Mouse (Mus musculus): ENCODE results near the gene Trafd1. TPM values are rescaled to one million over a fixed set of nuclear protein-coding genes. Genes with fewer than 3 reads are reported as not detected.
A peak's percentile ranks its signal among the peaks of the same experiment; 100 is the strongest.

The Trafd1 gene
- total and polyA plus RNA-seq, 3 experiments: 13.2 to 20.3 (median 17.5) TPM

DNA sequence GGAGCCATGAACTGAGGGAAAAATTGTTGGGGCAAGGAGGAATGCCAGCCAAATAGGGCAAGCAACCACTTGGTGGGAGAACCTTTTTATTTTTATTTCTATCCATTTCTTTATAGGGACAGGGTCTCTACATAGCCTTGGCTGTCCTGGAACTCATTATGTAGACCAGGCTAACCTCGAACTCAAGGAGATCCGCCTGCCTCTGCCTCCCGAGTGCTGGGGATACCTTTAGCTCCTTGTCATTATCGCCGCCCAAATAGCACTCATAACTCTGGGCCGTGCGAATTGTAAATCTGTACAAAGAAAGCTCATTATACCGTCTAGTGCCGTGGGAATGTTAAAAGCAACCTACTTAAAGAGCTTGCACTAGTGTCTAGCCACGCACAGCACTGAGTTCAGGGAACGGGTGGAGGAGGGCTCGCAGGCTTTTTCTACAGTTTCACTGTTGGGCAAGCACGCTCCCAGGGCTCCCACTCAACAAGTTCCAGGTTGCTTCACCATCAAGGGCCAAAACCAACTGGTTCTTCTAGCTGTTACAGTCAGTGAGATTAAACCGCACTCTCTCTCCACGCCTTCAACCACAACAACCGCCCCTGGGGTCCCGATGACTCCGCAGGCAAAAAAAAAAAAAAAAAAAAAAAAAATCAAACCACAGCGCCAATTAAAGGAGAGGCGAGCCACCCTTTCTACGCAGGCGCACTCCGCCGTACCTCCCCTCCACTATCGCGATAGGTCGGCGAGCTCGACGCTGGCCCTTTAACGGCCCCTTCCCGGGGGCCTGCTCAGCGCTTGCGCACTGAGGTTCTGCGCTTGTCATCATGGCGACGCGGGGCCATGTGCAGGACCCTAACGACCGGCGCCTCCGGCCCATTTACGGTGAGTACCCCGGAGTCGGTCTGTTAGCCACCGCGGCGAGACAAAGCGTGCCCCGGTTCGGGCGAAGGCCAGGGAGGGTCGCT, 12.0 kb upstream of the Trafd1 start, which contains the start of gene Naa25:
TSS of gene Naa25 (plus strand) at position 750 of the 959 bp plus-strand sequence.
- H3K4me1 ChIP-seq (ENCODE audit: insufficient read depth, low read depth, low read length): peaks cover 56% of the 10 kb centered on the region

DNA sequence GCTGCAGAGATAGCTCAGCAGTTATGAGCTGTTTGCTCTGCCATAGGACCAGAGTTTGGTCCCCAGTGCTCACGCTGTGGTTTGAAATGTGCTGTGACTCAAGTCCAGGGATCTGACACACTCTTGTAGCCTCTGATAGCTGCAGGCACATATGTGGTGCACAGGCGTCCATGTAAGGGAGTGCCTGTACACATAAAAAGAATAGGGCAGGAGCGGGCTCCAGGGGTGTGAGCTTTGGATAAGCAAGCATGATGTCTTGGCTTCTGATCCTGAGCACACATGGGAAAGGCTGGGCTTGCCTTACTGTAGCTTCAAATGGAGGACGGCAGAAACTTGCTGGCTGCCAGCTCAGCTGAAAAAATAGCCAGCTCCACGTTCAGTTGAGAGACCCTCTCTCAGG, 10.2 kb upstream of the Trafd1 start:
- Histone ChIP-seq H3K36me3 (replicated peaks) (peaks cover 15% of the 10 kb centered on the region), H3K4me1 (ENCODE audit: insufficient read depth, low read depth, low read length) (peaks cover 40% of the 10 kb centered on the region), H3K9me3 (replicated peaks) (no peaks in the 10 kb centered on the region), H3K27me3 (ENCODE audit: insufficient read depth, low read length) (no peaks in the 10 kb centered on the region), H3K4me3 (ENCODE audit: low read depth, low read length) (no peak overlapping the region)
- DNase-seq (ENCODE audit: low spot score) (no peak), ATAC-seq (ENCODE audit: extremely low read depth, insufficient number of reproducible peaks, low FRiP score, poor library complexity, severe bottlenecking) (no peak)
- TF ChIP-seq POLR2AphosphoS5 (IDR thresholded peaks at IDR 0.05; ENCODE audit: insufficient replicate concordance, low read depth, low read length) (no peak), CTCF (IDR thresholded peaks at IDR 0.05; ENCODE audit: low read depth, low read length) (no peak), GATA2 (IDR thresholded peaks at IDR 0.05; ENCODE audit: borderline replicate concordance, low read depth, low read length) (no peak), TAL1 (conservative IDR thresholded peaks at IDR 0.05; ENCODE audit: low read depth, low read length) (no peak), GATA1 (IDR thresholded peaks at IDR 0.05; ENCODE audit: borderline replicate concordance, low read length) (no peak)

More for the DNA sequence above, 12.0 kb upstream of the Trafd1 start, which contains the start of gene Naa25:
- Histone ChIP-seq H3K4me3 (ENCODE audit: low read depth, low read length) (peak within 1 kb of the TSS; percentile 90), H3K27me3 (ENCODE audit: insufficient read depth, low read length) (no peaks in the 10 kb centered on the region), H3K36me3 (replicated peaks) (peaks cover 33% of the 10 kb centered on the region), H3K9me3 (replicated peaks) (no peaks in the 10 kb centered on the region)
- DNase-seq (ENCODE audit: low spot score) (peak; percentile 88), ATAC-seq (ENCODE audit: extremely low read depth, insufficient number of reproducible peaks, low FRiP score, poor library complexity, severe bottlenecking) (peak; percentile 91)
- TF ChIP-seq TAL1 (conservative IDR thresholded peaks at IDR 0.05; ENCODE audit: low read depth, low read length) (no peak), POLR2AphosphoS5 (IDR thresholded peaks at IDR 0.05; ENCODE audit: insufficient replicate concordance, low read depth, low read length) (no peak)

DNA sequence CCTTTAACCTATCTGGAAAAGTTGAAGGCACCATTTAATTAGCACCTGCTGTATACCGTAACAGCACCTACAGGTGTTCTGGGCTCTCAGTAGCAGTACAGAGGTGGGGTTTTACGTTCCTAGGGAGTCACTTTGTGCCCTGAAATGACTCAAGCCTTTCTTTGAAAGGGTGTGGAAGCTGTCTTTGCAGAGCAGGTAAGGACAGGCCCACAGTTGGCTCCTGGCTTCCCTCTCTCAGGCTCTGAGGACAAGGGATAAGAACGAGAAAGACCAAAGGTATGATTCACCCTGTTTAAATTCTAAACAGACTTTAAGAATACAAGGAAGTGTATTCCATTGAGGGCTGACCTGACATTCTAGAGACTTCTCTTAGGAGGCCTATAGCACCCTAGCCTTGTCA, 8.0 kb upstream of the Trafd1 start:
- DNase-seq (ENCODE audit: low spot score): no peak
- Histone ChIP-seq H3K36me3 (replicated peaks) (no peaks in the 10 kb centered on the region), H3K9me3 (replicated peaks) (no peaks in the 10 kb centered on the region), H3K27me3 (ENCODE audit: insufficient read depth, low read length) (no peaks in the 10 kb centered on the region), H3K4me3 (ENCODE audit: low read depth, low read length) (no peak overlapping the region), H3K4me1 (ENCODE audit: insufficient read depth, low read depth, low read length) (peaks cover 32% of the 10 kb centered on the region)
- TF ChIP-seq GATA1 (IDR thresholded peaks at IDR 0.05; ENCODE audit: borderline replicate concordance, low read length): no peak
- TF ChIP-seq TAL1 (conservative IDR thresholded peaks at IDR 0.05; ENCODE audit: low read depth, low read length): no peak
- no peak for TF ChIP-seq POLR2AphosphoS5 (IDR thresholded peaks at IDR 0.05; ENCODE audit: insufficient replicate concordance, low read depth, low read length)
- TF ChIP-seq CTCF (IDR thresholded peaks at IDR 0.05; ENCODE audit: low read depth, low read length): no peak
- no peak for TF ChIP-seq GATA2 (IDR thresholded peaks at IDR 0.05; ENCODE audit: borderline replicate concordance, low read depth, low read length)
- ATAC-seq (ENCODE audit: extremely low read depth, insufficient number of reproducible peaks, low FRiP score, poor library complexity, severe bottlenecking): no peak

DNA sequence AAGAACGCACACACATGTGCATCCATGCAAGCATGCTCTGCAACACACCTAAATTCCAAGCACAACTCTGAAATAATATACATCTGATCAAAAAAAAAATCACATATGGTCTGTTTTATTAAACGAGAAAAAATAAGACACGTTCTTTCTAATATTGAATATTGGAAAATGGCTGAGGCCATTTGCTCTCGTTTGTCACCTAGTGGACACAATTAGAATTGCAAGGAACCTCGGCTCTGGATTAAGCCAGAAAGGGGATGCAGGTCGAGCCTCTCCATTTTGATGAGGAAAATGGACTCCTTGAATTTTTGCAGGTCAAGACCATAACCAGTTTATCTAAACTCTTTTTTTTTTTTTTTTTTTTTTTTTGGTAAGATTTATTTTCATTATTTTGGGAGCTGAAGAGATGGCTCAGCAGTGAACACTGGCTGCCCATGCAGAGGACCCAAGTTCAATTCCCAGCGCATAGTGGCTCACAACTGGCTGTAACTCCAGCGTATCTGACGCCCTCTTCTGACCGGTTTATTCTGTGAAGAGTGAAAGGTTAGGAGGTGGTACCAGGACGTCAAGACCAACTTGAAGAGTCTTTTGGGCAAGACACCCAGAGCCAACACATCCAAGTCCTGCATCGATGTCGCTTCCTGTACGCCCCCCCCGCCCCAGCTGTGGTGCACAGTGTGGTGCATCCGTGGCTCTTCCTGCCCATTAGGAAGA, 7.4 kb upstream of the Trafd1 start:
- H3K9me3 ChIP-seq (replicated peaks): no peaks in the 10 kb centered on the region
- DNase-seq (ENCODE audit: low spot score): peak; percentile 41
- TF ChIP-seq GATA1 (IDR thresholded peaks at IDR 0.05; ENCODE audit: borderline replicate concordance, low read length): no peak
- TF ChIP-seq CTCF (IDR thresholded peaks at IDR 0.05; ENCODE audit: low read depth, low read length): peak; percentile 71
- TF ChIP-seq GATA2 (IDR thresholded peaks at IDR 0.05; ENCODE audit: borderline replicate concordance, low read depth, low read length): no peak
- peaks cover 34% of the 10 kb centered on the region for H3K4me1 ChIP-seq (ENCODE audit: insufficient read depth, low read depth, low read length)
- no peaks in the 10 kb centered on the region for H3K27me3 ChIP-seq (ENCODE audit: insufficient read depth, low read length)
- H3K4me3 ChIP-seq (ENCODE audit: low read depth, low read length): no peak overlapping the region
- ATAC-seq (ENCODE audit: extremely low read depth, insufficient number of reproducible peaks, low FRiP score, poor library complexity, severe bottlenecking): no peak
- no peaks in the 10 kb centered on the region for H3K36me3 ChIP-seq (replicated peaks)

DNA sequence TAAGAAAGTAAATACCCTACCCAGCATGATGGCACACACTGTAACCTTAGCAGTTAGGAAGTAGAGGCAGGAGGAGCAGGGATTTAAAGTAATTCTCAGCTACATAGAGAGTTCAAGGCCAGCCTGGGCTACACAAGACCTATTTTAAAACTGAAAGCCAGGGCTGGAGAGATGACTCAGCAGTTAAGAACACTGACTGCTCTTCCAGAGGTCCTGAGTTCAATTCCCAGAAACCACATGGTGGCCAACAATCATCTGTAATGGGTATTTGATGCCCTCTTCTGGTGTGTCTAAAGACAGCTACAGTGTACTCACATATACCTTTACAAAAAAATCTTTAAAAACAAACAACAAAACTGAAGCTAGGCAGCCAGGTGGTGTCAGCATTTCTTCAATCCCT, 4.3 kb upstream of the Trafd1 start:
- TF ChIP-seq GATA1 (IDR thresholded peaks at IDR 0.05; ENCODE audit: borderline replicate concordance, low read length): no peak
- no peak for TF ChIP-seq CTCF (IDR thresholded peaks at IDR 0.05; ENCODE audit: low read depth, low read length)
- no peak for TF ChIP-seq TAL1 (conservative IDR thresholded peaks at IDR 0.05; ENCODE audit: low read depth, low read length)
- TF ChIP-seq POLR2AphosphoS5 (IDR thresholded peaks at IDR 0.05; ENCODE audit: insufficient replicate concordance, low read depth, low read length): no peak
- TF ChIP-seq GATA2 (IDR thresholded peaks at IDR 0.05; ENCODE audit: borderline replicate concordance, low read depth, low read length): no peak
- DNase-seq (ENCODE audit: low spot score) (no peak), ATAC-seq (ENCODE audit: extremely low read depth, insufficient number of reproducible peaks, low FRiP score, poor library complexity, severe bottlenecking) (no peak)
- Histone ChIP-seq H3K36me3 (replicated peaks) (no peaks in the 10 kb centered on the region), H3K4me3 (ENCODE audit: low read depth, low read length) (no peak overlapping the region), H3K4me1 (ENCODE audit: insufficient read depth, low read depth, low read length) (peaks cover 40% of the 10 kb centered on the region), H3K27me3 (ENCODE audit: insufficient read depth, low read length) (0 out of 2 replicates have a peak, but pooled peaks cover 3% of the 10 kb centered on the region), H3K9me3 (replicated peaks) (no peaks in the 10 kb centered on the region)

DNA sequence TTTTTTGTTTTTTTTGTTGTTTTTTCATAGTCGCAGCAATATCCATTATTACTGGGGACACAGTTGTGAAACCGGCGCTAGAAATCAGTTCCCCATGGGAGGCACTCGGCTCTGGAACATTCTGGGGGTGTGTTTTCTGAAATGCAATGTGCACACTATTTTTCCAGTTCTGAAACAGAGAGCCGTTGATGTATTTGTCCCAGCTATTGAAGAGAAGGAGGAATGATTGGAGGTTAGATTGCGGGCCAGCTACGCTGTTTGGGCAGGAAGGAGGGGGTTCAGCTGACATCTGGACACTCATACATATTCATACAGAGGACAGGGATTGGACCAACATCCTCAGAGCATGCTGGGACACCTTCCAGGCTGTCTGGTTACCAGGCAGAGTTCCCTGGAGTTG, 3.7 kb upstream of the Trafd1 start:
- Histone ChIP-seq H3K27me3 (ENCODE audit: insufficient read depth, low read length) (0 out of 2 replicates have a peak, but pooled peaks cover 3% of the 10 kb centered on the region), H3K4me3 (ENCODE audit: low read depth, low read length) (no peak overlapping the region), H3K4me1 (ENCODE audit: insufficient read depth, low read depth, low read length) (peaks cover 46% of the 10 kb centered on the region), H3K36me3 (replicated peaks) (no peaks in the 10 kb centered on the region), H3K9me3 (replicated peaks) (no peaks in the 10 kb centered on the region)
- DNase-seq (ENCODE audit: low spot score): no peak
- TF ChIP-seq POLR2AphosphoS5 (IDR thresholded peaks at IDR 0.05; ENCODE audit: insufficient replicate concordance, low read depth, low read length): no peak
- TF ChIP-seq TAL1 (conservative IDR thresholded peaks at IDR 0.05; ENCODE audit: low read depth, low read length): no peak
- TF ChIP-seq GATA1 (IDR thresholded peaks at IDR 0.05; ENCODE audit: borderline replicate concordance, low read length): no peak
- no peak for TF ChIP-seq GATA2 (IDR thresholded peaks at IDR 0.05; ENCODE audit: borderline replicate concordance, low read depth, low read length)
- no peak for TF ChIP-seq CTCF (IDR thresholded peaks at IDR 0.05; ENCODE audit: low read depth, low read length)
- ATAC-seq (ENCODE audit: extremely low read depth, insufficient number of reproducible peaks, low FRiP score, poor library complexity, severe bottlenecking): no peak

Measured in G1E (cell line).